Mouse (Mus musculus) thymus, postnatal 36 days (tissue): Measurements from ENCODE around the gene Prkg1.

Source experiments
- DNase-seq, 2 experiments: peaks; one replicate each; pipeline ENCODE4 v3.0.0; 2022; ENCODE audit warnings: mixed read lengths in 2 of 2

The Prkg1 gene

DNA sequence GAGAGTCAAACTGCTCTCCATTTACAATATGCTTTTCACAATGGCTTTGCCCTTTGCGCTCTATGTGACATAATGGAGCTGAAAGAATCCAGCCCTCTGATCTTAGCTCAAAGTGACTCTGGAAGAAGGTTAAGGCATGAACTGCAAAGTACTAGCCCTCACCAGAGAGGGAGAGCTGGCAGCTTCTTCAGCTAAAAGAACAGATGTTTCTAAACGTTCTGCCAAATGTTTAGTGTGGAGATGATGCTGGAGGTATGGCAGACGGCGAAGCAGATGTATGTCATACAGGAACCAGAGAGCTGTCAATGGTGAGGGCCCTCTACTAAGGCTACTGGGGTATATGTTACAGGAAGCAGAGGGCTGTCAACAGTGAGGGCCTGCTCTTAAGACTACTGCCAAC is 148.0 kb downstream of the Prkg1 start:
- DNase-seq, result no peak

DNA sequence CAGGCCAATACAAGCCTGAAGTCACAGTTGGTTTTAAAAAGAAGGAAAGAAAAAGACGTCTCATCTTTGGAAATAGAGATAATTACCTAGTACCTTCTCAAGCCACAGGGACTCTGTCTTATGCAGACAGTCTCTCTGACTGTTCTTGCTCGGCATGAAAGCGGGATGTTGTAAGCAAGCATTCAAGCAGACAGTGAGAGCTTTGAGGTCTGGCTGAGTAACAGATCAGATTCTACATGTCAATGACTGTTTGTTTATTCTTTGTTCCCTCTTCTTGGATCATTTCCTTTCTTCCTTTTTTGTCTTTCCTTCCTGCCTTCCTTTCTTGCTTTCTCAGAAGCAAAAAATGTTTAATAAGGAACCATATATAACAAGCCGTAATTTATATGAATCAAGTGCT is 148.7 kb downstream of the Prkg1 start:
- DNase-seq, result no peak

DNA sequence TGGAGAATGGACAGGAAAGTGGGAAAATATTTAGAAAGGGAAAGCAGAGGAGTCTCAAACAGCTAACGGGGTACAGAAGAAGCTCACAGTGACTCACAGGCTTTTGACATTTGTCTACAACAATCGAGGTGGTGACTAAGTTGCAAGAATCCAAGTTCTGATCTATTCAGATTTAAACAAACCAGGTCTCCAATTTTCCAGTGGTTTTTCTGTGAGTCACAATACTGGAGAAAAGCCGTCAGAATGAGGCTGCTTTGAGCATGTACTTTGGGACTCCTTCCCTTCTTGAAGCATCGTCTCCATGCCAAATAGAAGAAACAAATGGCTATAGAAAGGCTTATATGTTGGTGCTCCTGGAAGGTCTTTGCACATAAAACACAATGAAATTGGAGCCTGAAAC is 151.7 kb downstream of the Prkg1 start:
- no peak for DNase-seq

DNA sequence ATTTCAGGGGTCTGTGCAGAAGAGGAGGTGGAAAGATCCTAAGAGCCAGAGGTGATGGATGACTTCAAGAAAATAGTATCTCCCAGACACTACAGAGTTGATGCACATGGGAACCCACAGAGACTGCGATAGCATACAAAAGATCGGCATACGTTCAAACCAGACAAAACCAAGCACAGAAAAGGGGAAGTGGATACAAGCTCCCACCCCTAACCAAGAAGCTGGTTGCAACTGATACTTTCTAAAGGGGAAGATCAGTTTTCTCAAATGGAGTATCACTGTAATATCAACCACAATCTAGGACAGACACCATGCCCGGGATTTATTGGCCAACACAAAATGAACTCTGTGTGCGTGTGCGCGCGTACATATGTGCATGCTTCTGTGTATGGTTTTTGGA is 162.3 kb downstream of the Prkg1 start:
- no peak for DNase-seq

DNA sequence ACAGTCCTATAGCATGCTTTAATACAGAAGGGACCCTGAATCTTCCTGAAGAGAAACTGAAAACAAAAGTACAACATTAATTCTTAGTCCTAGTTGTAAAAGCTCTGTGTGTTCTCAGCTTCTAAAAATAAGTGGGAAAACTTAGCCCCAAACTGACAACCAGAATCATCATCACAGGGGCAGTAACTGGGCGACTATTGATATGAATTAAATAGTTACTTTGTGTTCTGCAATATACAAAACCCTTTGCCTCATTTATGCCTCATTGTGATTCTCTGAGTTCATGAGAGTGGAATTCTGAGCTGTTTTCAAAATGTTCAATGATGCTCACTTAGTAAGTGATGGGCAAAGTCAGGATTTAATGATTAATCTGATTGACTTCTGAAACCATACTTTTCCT is 170.8 kb downstream of the Prkg1 start:
- DNase-seq, result no peak

DNA sequence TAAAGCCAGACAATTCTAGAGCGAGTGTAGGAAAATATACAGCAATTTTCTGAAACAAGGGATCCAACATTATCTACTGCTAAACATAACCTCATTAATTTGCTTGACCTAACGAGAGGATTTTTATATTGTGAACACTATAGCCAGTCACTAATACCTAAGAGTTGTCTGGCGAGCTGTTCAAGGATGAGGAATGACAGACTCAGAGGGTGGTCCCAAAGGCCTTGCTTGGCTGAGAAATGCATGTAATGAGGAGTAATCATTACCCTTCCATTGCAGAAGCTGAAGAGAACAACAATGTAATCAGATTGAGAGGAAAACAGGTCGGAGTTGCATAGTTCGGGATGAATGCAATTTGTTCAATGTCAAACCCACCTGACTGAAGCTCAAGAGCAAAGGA is 174.1 kb downstream of the Prkg1 start:
- no peak for DNase-seq

DNA sequence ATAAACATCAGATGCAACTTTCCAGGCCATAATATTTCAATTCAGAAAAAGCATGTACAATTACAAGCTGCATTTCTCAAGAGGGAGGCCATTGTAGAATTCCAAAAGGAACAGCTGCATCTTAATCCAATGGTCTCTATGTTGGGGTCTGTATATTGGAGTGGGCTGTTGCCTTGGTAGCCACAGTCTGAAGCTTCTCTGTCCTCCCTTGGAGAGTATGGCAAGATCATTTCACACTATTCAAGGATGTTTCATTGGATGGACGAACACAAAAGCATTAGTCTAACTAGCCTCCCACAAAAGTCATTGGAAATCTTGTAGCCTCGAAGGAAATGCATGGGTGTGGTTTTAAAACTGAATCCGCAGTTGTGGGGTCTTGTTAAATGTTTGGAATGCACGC is 187.7 kb downstream of the Prkg1 start:
- no peak for DNase-seq

DNA sequence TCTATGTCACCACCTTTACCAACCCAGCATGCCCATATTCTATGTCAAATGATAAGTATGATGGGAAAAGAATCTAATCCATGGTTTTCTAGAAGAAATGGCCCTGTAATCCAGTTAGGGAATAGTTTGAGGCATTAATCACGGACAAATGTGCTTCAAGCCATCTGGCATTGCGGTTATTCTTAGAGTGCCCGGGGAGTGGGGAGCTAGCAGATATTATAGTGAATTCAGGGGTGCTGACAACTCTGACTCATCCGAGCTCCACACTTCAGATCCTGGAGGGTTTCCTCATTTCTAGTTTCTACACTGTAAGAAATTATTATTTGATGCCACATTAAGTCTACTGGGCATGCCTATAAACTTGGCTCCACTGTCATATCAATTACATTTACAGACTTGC is 200.5 kb downstream of the Prkg1 start:
- DNase-seq, result no peak

DNA sequence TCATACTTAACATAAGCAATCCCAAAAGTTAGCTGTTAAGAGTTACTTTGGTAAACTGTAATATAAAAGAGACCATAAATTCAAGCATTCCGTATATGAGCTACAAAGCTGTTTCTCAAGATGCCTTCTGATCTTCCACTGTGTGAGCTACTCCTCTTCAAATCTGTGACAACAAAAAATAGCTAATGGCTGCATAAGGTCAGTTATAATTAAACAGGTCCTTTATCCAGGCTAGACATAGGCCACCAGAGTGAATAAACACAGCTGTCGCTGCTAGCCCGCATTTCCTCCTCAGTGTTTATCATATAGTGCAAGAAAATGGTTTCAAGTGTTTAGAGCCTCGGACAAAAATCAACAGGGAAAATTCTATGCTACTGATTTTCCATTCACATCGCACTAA is 218.8 kb downstream of the Prkg1 start:
- DNase-seq, result no peak

DNA sequence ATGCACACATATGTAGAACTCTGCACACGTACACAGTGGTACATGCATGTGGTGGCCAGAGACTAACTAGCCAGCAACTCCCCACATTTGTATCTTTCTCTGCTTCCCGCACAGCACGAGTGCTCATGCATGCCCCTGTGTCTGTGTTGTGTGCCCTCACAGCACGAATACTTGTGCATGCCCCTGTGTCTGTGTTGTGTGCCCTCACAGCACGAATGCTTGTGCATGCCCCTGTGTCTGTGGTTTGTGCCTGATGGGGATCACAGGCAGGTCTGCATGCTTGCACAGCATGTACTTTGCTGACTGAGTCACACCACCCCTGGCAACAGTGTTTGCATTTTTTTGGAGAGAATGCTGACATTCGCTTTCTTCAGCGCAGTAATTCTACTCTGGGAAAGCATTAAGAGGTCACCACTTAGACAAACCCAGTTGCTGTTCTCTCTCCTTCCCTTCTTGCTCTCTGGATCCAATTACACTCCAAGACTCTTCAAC is 233.5 kb downstream of the Prkg1 start:
- no peak for DNase-seq

DNA sequence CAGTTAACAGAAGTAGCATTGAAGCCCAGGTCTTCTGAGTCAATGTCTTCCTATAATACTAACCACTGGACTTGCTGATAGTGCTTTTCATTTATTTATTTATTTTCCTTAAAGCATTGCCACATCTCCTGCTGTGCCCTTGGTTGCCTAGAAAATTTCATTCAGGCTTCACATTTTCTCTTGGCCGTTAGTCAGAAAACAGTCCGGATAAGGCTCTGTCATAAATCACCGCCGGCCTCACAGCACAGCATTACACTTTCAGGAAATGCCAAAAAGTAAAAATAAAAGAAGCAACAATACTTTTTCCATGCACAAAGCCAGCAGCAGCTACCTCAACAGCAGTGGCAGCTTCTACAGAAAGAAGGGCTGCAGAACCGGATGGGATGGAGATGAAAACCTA is 234.2 kb downstream of the Prkg1 start:
- no peak for DNase-seq

DNA sequence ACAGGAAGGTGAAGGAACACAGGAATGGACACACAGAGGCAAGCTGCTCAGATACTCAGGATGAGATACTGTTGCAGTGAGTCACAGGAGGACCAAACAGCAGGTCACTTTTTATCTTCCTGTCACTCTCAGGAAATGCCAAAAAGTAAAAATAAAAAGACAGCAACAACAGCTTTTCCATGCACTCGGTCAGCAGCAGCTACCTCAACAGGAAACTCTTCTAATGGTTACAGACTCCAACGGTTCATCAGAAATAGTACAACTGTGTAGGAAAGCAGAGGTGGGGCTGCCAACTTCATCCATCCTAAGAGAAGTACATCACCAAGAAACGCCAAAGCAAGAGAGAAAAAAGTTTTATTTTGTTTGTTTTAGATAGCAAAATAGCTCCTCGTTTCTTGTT is 234.9 kb downstream of the Prkg1 start:
- no peak for DNase-seq

DNA sequence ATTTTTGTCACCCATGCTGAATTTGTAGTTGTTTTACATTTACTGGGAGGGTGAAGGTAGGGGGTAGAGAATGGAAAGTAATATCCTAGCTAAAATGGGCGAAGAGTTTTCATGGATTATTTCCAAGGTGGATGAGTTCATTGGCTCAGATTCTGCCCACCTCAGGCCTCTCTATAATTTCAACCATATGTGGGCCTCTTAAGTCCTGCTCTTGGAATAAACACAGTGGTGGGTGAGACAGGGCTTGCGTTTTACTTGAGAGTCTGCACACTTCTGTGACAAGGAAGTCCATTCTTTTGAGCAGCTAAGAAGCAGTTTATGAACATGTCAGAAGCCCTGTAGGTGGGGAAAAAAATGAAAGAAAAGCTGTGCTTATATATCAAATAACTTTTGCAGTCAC is 250.3 kb downstream of the Prkg1 start:
- no peak for DNase-seq

DNA sequence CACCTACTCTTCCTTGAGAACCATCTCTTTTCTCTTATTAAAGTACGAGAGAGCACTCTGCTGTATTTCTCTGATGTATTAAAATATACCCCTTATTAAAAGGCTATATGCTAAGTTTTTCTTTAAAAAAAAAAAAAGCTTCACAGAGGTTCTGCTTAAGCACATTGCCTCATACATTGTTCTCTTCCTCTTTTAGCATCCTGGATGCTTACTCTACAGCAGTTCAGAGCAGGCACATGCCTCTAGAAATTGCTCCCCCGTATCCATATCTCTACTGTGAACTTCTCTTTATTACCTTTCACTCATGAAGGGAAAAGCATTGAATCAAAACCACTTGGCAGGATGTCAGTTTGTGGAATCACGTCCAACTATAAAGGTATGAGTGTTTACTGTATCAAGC is 257.0 kb downstream of the Prkg1 start:
- DNase-seq, result no peak

DNA sequence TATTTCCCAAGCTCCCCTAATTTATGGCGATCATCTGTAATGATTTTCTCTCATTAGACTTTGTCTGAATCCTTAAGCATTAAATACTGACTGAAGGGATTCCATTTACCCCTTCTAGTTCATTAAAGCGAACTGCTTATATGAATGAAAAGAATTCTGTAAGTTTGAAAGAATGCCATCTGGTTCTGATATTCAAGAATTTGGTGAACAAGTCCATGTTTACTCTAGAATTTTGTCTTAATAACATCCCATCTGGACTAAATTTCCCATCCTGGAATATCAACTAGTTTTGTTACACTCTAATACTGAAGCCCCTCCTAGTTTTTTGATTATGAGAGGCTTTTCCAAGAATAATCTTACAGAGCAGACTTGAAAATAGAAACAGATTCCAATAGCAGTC is 258.5 kb downstream of the Prkg1 start:
- no peak for DNase-seq

DNA sequence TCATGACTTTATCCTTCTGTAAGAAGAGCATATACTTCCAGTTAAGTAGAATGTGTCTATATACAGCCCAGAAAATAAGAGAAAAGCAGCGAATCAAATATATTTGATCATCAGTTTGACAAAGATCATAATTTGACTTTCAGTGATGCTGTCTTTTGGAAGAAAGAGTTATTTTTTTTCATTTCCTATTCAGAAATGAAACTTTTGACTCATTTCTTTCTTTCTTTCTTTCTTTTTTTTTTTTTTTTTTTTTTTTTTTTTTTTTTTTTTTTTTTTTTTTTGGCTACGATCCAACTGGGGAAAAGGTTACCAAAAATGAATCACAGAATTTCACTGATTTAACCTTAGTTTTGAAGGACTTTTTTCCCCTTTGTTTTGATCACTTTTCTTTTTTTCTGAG is 259.8 kb downstream of the Prkg1 start:
- DNase-seq, result no peak

DNA sequence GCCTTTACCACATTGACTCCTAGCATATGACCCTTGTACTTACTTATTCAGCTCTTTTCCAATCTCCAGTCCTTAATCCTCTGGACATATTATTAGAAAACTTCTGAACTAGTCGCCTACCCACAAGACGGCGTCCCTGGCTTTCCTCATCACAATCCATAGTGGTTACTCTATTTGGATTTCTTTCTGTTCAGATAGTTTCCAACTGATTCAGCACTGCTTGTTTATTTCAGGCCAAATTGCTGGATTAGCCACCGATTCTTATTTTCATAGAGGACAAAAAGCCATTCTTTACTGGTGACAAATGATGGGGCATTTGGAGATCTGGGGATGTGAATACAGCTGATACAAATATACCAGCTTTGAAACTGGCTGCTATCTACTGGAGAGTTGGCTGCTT is 267.4 kb downstream of the Prkg1 start:
- DNase-seq, result no peak

DNA sequence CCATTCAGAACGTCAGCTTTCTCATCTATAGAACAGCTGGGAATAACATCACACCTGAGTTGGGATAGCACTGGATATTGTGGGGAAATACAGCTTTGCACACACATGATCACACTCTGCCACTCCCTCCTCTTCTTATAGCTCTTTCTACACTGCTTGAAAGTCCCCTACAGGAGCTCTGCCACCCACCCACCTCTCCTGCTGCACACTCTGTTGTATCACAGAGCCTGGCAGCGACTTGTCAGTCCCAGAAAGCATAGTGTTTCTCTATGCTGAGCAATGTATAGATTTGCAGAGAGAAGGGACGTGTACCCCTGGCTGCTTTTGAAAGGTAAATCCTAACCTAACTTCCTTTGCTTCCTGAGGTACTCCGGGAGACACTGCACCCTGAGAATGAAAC is 275.2 kb downstream of the Prkg1 start:
- no peak for DNase-seq

DNA sequence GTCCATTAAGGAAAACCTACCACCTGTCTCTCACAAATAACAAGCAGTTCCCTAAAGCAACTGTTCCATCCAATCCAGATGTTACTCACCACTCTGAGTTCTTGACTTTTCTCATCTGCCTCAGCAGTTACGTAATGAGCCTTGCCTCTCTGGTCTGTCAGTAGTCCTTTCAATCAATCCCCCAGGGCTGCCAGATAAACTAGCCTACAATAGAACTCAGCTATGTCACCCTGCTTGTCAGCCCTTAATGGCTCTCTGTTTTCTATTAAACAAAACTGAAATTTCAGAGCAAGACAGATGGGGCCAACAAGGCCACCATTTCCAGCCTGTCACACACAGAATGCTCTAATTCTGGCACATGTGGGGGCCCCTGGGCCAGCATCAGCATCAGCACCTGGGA is 293.1 kb downstream of the Prkg1 start:
- DNase-seq, result no peak

DNA sequence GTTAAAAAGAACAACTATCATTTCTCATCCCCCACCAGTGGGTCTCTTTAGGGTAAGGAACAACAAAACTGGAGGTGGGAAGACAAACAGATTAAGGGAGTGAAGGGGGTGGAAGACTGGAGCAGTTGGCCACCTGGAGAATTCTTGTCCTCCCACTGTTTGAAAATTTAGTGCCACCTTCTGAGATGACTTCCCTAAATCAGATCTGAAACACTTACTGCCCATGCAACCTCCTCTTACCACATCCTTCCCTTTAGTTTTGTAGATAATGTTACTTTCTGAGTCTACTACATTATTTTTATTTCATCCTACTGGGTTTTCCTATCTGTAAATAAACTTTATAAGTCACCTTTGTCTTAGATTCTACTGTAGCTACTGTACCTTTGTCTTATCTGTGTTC is 304.6 kb downstream of the Prkg1 start:
- no peak for DNase-seq

DNA sequence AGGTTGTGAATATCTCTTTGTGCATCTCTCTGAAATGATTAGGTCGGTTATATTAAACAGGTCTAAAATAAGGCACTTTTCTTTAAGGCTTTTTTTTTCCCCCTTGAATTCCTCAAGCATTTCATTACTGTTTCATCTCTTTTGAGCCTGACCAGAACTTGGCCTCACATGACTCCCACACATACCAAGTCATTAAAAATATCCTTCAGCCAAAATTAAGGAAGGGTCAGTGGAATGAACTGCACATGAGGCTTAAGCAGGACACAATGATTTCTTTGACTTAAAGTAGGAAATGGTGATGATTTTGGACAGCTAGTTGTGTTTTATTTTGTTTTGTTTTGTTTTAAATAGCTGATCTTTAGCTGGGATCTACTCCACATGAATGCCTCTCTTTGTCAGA is 320.7 kb downstream of the Prkg1 start:
- DNase-seq, result no peak

DNA sequence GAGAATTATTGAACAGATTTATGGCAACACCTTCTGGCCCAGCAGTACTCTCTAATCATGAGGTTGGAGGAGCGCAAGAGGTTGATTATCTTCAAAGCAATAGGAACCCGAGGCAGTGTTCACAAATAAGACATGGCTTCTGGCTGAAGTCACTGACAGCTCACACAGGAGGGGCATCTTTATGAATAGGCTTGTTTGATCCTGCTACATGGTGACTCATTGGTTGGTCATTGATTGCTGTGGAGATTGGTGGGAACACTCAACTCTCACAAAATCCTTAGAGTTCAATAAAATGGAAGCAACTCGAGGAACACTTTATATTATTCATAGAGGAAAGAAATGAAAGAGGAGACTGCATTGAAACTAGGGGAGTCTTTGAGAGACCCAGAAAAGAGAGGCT is 322.5 kb downstream of the Prkg1 start:
- no peak for DNase-seq

DNA sequence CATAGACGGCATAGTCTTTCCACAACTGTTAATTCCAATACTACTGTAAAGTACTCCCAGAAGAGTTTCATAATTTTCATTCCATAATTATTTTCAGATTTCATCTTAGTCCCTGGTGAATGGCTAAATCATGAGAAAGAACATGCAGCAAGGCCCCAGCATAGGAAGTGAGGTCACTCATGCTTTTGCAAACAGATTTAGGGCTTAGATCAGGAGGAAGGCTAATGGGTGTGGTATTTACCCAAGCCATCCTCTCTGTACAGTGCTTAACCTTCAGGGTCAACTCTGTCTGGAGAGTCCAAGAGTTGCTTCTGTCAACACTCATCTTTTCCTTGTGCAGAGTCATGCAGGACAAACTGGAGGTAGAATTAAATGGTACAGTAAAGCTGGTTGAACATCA is 331.4 kb downstream of the Prkg1 start:
- no peak for DNase-seq

DNA sequence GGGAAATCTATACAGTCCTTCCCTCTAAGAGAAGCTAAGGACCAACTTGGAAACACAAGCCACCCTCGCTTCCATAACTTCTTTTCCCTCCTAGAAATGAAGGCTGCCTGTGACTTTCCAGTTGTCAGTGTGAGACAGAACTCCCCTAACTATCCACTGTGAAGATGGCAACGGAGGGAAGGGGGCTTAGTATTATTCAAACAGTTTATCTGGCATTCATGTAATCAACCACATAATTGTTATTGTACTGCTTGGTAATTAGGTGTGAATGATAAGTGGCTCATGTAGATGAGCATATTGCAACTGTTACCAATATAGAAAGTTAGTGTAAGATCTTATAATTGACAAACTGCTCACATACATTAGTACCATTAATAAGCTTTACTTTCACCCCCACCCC is 333.4 kb downstream of the Prkg1 start:
- no peak for DNase-seq

DNA sequence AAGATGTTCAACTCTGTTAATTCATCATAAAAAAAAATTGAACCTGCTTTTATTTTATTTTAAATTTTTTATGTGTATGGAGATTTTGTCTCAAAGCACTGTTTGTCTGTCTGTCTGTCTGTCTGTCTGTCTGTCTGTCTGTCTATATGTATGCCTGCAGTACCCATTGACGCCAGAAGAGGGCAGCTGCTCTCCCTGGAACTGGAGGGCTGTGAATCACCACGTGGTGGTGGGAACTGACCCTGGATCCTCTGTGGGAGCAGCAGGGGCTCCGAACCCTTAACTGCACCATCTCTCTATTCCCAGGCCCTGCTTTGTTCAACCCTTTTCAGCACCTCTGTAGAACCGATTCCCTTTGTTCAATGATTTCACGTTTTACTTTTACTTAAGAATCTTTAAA is 338.7 kb downstream of the Prkg1 start:
- DNase-seq, result peak; percentile 4 to 9

DNA sequence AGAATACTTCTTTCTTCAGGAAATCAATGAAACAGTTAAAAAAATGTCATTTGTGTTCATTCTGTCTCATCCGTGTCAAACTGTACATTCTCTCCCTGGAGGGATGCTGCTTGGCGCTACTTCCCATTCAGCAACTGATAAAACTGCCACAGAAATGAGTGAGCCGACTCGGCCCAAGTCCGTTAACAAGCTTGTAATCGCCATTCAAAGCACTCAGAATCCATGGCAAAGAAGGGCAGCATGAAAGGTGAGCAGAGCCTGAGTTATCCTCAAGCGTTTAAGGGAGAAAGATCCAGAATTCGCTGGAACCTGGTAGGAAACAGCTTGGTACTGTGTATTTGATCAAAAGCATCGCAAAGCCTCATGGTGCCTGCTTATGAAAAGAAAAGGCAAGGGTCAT is 339.6 kb downstream of the Prkg1 start:
- no peak for DNase-seq
